Mouse (Mus musculus): ENCODE measurements at regions not wholly inside any gene's neighbourhood (a gene's known extent, or its start where the extent isn't known, plus 50 kb on each side); places are given as distances from the start of the nearest gene placed in this dataset.
A peak's percentile ranks its signal among the peaks of the same experiment; 100 is the strongest.

- DNase-seq (ENCODE audit: low spot score in 2 of 2): no peak
Observed at GRCm38 (mm10) chr16:91156506-91156905, 61.6 kb upstream of the 4932438H23Rik start.

GRCm38 (mm10) chr16:91160679-91161078, 64.6 kb upstream of the Olig2 start:
- DNase-seq (ENCODE audit: low spot score in 2 of 2): peak; percentile 27 to 49

GRCm38 (mm10) chr16:91161616-91162015, 63.6 kb upstream of the Olig2 start:
- no peak for DNase-seq (ENCODE audit: low spot score in 2 of 2)

- DNase-seq (ENCODE audit: low spot score in 2 of 2): no peak
Observed at GRCm38 (mm10) chr16:91162381-91162780, 62.9 kb upstream of the Olig2 start.

GRCm38 (mm10) chr16:91165906-91166305, 59.4 kb upstream of the Olig2 start:
- no peak for DNase-seq (ENCODE audit: low spot score in 2 of 2)

GRCm38 (mm10) chr16:91166866-91167265, 58.4 kb upstream of the Olig2 start:
- DNase-seq (ENCODE audit: low spot score in 2 of 2): peak in 1 of 2 experiments; percentile 47

- no peak for DNase-seq (ENCODE audit: low spot score in 2 of 2)
Observed at GRCm38 (mm10) chr16:91168398-91168797, 56.9 kb upstream of the Olig2 start.

- DNase-seq (ENCODE audit: low spot score in 2 of 2): no peak
Observed at GRCm38 (mm10) chr16:91169829-91170228, 55.4 kb upstream of the Olig2 start.

GRCm38 (mm10) chr16:91171911-91172440, 53.3 kb upstream of the Olig2 start:
- DNase-seq (ENCODE audit: low spot score in 2 of 2): no peak

GRCm38 (mm10) chr16:91172510-91172909, 52.7 kb upstream of the Olig2 start:
- no peak for DNase-seq (ENCODE audit: low spot score in 2 of 2)

- DNase-seq (ENCODE audit: low spot score in 2 of 2): no peak
Observed at GRCm38 (mm10) chr16:91173241-91173640, 52.0 kb upstream of the Olig2 start.

GRCm38 (mm10) chr16:91173870-91174278, 51.4 kb upstream of the Olig2 start:
- no peak for DNase-seq (ENCODE audit: low spot score in 2 of 2)

- no peak for DNase-seq (ENCODE audit: low spot score in 2 of 2)
Observed at GRCm38 (mm10) chr16:91174401-91174800, 50.9 kb upstream of the Olig2 start.
